Mouse (Mus musculus) hindbrain, embryonic 12.5 days (tissue): ENCODE measurements around the gene Mnx1. TPM values are rescaled to one million over a fixed set of nuclear protein-coding genes. Genes with fewer than 3 reads are reported as not detected.
A peak's percentile ranks its signal among the peaks of the same experiment; 100 is the strongest.

Source experiments
- ATAC-seq: fragments of 200-750 bp; cut with Nextera tagmentation; 2 replicates; pipeline ENCODE4 v1.8.0; 2017; ENCODE audit warnings: moderate TSS enrichment; ENCODE audit not compliant: low FRiP score
- H3K27ac ChIP-seq: fragments of 300-500 bp; sonication (generic); 2 replicates; pipeline ENCODE4 v1.5.1; 2016; ENCODE audit warnings: mild to moderate bottlenecking
- H3K27me3 ChIP-seq: fragments of 300-500 bp; sonication (generic); 2 replicates; pipeline ENCODE4 v1.6.1; 2016; ENCODE audit warnings: mild to moderate bottlenecking
- H3K36me3 ChIP-seq: fragments of 300-500 bp; sonication (generic); 2 replicates; pipeline ENCODE4 v1.6.1; 2016; ENCODE audit warnings: mild to moderate bottlenecking
- H3K4me1 ChIP-seq: fragments of 300-500 bp; sonication (generic); 2 replicates; pipeline ENCODE4 v1.6.1; 2016
- H3K4me2 ChIP-seq: fragments of 300-500 bp; sonication (generic); replicated peaks from 2 replicates; pipeline ENCODE4 v1.6.1; 2016; ENCODE audit warnings: mild to moderate bottlenecking
- H3K4me3 ChIP-seq: fragments of 300-500 bp; sonication (generic); 2 replicates; pipeline ENCODE4 v1.5.1; 2016; ENCODE audit warnings: mild to moderate bottlenecking
- H3K9ac ChIP-seq: fragments of 300-500 bp; sonication (generic); 2 replicates; pipeline ENCODE4 v1.6.1; 2016; ENCODE audit warnings: mild to moderate bottlenecking, moderate library complexity
- H3K9me3 ChIP-seq: fragments of 300-500 bp; sonication (generic); replicated peaks from 2 replicates; pipeline ENCODE4 v1.6.1; 2016; ENCODE audit warnings: mild to moderate bottlenecking
- WGBS: fragments of 180-500 bp; shearing (Covaris S2); methylation state at CpG from one replicate; pipeline ENCODE4 v1.1.7; 2016; 5-methylcytosine and 5-hydroxymethylcytosine counted together
- polyA plus RNA-seq: library from polyadenylated mRNA; unstranded; fragments of >200 nt; fragmentation: Nextera tagmentation; extraction: Ambion mirVana; gene quantifications from 2 replicates; pipeline ENCODE4 v1.2.1, GENCODE M21; 2016

Mnx1 gene
- polyA plus RNA-seq, 1 experiment from 2014 or later, result 0.23 TPM

- no peak overlapping the region for H3K27ac ChIP-seq
- no peak overlapping the region for H3K4me2 ChIP-seq
- ATAC-seq, result no peak
- no peaks in the 10 kb centered on the region for H3K36me3 ChIP-seq
- H3K27me3 ChIP-seq, result peaks cover 99% of the 10 kb centered on the region
- H3K4me1 ChIP-seq, result peaks cover 14% of the 10 kb centered on the region
- H3K9ac ChIP-seq, result no peak overlapping the region
- H3K4me3 ChIP-seq, result no peak overlapping the region
- H3K9me3 ChIP-seq, result no peaks in the 10 kb centered on the region
- 0% methylated on average over 5 of the region's 5 CpGs for WGBS
Observed at GRCm38 (mm10) chr5:29475556-29475955, 2.7 kb downstream of the Mnx1 start.

DNA sequence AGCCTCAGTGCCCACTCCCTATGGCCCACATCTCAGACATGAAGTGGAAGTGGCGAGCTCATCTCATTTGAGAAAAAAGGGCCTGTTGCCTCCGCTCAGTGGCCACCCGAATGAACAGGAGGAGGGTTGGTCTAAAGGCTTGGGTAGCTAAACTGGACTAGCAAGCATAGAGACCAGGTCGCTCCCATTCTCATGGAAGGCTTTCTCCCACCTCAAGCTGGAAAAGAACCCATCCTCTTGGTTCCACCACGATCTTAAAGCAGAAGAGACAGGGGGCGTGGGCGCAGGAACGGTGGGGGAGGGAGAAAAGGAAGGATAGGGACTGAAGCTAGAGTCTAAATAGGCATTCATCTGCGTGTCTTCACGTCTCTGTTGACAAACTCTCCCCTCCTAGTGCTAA lies 3.2 kb downstream of the Mnx1 start:
- WGBS, result 2% methylated on average over 10 of the region's 10 CpGs
- ATAC-seq, result no peak
- Histone ChIP-seq H3K4me1 (peaks cover 14% of the 10 kb centered on the region), H3K4me3 (no peak overlapping the region), H3K36me3 (no peaks in the 10 kb centered on the region), H3K9ac (no peak overlapping the region), H3K4me2 (no peak overlapping the region), H3K27me3 (peaks cover 99% of the 10 kb centered on the region), H3K27ac (no peak overlapping the region), H3K9me3 (no peaks in the 10 kb centered on the region)

GRCm38 (mm10) chr5:29474246-29474960 lies 3.9 kb downstream of the Mnx1 start:
- no peak overlapping the region for H3K4me2 ChIP-seq
- under 1% methylated on average over 35 of the region's 35 CpGs for WGBS
- H3K27me3 ChIP-seq, result peaks cover 99% of the 10 kb centered on the region
- no peak for ATAC-seq
- no peak overlapping the region for H3K9ac ChIP-seq
- H3K4me1 ChIP-seq, result peaks cover 14% of the 10 kb centered on the region
- H3K27ac ChIP-seq, result no peak overlapping the region
- no peaks in the 10 kb centered on the region for H3K36me3 ChIP-seq
- no peak overlapping the region for H3K4me3 ChIP-seq
- H3K9me3 ChIP-seq, result no peaks in the 10 kb centered on the region

- Histone ChIP-seq H3K27ac (no peak overlapping the region), H3K4me3 (no peak overlapping the region), H3K9ac (no peak overlapping the region), H3K9me3 (no peaks in the 10 kb centered on the region), H3K4me2 (no peak overlapping the region), H3K36me3 (no peaks in the 10 kb centered on the region), H3K4me1 (peaks cover 14% of the 10 kb centered on the region), H3K27me3 (peaks cover 98% of the 10 kb centered on the region)
- under 1% methylated on average over 35 of the region's 35 CpGs for WGBS
- ATAC-seq, result no peak
Observed at GRCm38 (mm10) chr5:29473551-29474245, 4.6 kb downstream of the Mnx1 start.

DNA sequence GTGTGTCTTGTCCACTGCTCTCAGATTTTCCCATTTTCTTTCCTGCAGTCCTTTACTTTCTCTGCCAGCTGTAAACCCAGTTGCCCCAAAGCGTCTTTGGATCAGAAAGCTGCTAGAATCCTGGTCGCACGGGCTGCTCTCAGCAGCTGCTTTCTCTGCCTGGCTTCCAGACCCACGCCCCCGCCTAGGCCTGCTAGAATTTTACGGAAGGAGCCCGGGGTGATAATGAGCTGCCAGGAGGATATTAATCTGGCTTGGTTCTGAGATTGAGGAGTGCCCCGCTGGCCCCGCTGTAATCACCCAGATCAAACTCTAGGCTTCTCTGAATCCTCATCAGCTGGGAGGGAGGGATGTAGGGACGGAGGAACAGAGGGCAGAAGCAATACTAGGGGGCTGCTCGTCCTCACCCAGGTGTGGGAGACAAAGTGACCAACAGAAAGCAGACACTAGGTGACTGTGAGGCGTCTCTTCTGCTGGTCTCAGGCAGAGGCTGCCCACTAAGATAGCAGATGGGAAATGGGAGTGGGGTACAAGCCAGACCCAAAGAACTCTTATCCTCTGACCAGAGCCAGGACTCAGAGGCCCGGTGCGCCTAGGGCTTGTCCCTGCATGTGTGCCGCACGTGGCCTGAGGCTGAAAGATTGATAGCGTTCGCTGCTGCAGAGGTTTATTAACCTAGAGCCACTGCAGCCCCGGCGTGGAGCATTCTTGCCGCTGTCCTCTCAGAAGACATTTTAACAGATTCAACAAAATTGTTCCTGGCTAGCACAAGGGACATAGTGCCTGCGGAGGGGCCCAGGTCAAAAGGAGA lies 6.2 kb downstream of the Mnx1 start:
- Histone ChIP-seq H3K36me3 (no peaks in the 10 kb centered on the region), H3K27me3 (peaks cover 98% of the 10 kb centered on the region), H3K4me2 (no peak overlapping the region), H3K4me1 (peaks cover 9% of the 10 kb centered on the region; the same call in 1 of the 2 replicates), H3K9ac (no peak overlapping the region), H3K4me3 (no peak overlapping the region), H3K9me3 (no peaks in the 10 kb centered on the region), H3K27ac (no peak overlapping the region)
- no peak for ATAC-seq
- WGBS, result under 1% methylated on average over 22 of the region's 22 CpGs

DNA sequence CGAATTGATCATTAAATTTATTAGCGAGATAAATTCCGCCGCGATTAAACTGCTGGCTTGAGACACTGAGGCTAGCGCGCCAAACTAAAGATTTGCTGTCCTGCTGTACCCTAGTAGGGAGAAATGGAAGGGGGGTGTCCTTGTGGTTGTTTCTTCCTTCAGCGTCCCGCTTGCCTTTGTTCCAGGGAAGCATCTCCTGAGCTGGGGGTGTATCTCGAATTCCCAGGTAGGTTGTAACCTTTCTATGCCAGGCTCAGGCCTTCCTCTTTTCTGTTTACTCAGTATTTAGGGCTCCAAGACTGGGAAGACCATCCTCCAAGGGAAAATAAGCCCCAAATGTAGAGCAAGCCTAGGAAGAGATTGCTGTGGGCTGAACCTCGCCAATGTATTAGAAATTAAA lies 6.9 kb downstream of the Mnx1 start:
- Histone ChIP-seq H3K9ac (no peak overlapping the region), H3K4me2 (no peak overlapping the region), H3K27me3 (peaks cover 98% of the 10 kb centered on the region), H3K4me1 (peaks cover 9% of the 10 kb centered on the region; the same call in 1 of the 2 replicates), H3K27ac (no peak overlapping the region), H3K36me3 (no peaks in the 10 kb centered on the region), H3K4me3 (no peak overlapping the region), H3K9me3 (no peaks in the 10 kb centered on the region)
- WGBS, result 2% methylated on average over 11 of the region's 11 CpGs
- ATAC-seq, result no peak

DNA sequence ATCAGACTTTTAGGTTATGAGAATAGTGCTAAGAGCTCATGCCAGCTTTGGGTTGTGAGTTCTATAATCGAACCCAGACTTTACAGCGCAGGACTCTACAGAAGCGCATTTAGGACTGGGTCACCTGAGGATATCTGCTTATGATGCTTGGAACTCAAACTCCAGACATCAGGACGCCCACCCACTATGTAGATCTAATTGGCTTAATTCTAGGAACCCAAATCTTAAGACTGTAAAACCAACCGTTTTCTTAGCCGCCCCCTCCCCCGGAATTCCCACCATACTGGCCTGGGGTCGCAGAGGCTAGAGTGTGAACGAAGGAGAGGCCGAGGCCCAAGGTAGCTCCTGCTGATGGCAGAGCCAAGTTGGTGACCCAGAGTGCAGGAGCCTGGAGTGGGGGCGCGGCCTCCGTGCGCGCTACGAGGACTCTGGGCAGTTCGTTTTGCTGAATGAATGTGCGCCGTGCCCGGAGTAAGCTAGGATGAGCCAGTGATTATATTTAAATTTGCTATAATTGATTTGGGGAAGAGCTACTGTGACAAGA lies 7.3 kb downstream of the Mnx1 start:
- WGBS, result 2% methylated on average over 20 of the region's 20 CpGs
- Histone ChIP-seq H3K4me2 (no peak overlapping the region), H3K27me3 (peaks cover 98% of the 10 kb centered on the region), H3K4me1 (peaks cover 9% of the 10 kb centered on the region; the same call in 1 of the 2 replicates), H3K36me3 (no peaks in the 10 kb centered on the region), H3K27ac (no peak overlapping the region), H3K4me3 (no peak overlapping the region), H3K9me3 (no peaks in the 10 kb centered on the region), H3K9ac (no peak overlapping the region)
- ATAC-seq, result no peak

GRCm38 (mm10) chr5:29470271-29470670 lies 8.0 kb downstream of the Mnx1 start:
- Histone ChIP-seq H3K4me3 (no peak overlapping the region), H3K27me3 (peaks cover 98% of the 10 kb centered on the region), H3K9me3 (no peaks in the 10 kb centered on the region), H3K9ac (no peak overlapping the region), H3K4me2 (no peak overlapping the region), H3K4me1 (peaks cover 9% of the 10 kb centered on the region; the same call in 1 of the 2 replicates), H3K27ac (no peak overlapping the region), H3K36me3 (no peaks in the 10 kb centered on the region)
- WGBS, result 10% methylated on average over 5 of the region's 5 CpGs
- no peak for ATAC-seq

- ATAC-seq, result no peak
- Histone ChIP-seq H3K9ac (no peak overlapping the region), H3K4me1 (peaks cover 9% of the 10 kb centered on the region; the same call in 1 of the 2 replicates), H3K4me3 (no peak overlapping the region), H3K36me3 (no peaks in the 10 kb centered on the region), H3K27me3 (peaks cover 97% of the 10 kb centered on the region), H3K27ac (no peak overlapping the region), H3K9me3 (no peaks in the 10 kb centered on the region), H3K4me2 (no peak overlapping the region)
- WGBS, result 6% methylated on average over 4 of the region's 4 CpGs
Observed at GRCm38 (mm10) chr5:29469501-29469900, 8.8 kb downstream of the Mnx1 start.

GRCm38 (mm10) chr5:29468351-29469065 lies 9.8 kb downstream of the Mnx1 start:
- no peak for ATAC-seq
- 2% methylated on average over 17 of the region's 17 CpGs for WGBS
- Histone ChIP-seq H3K27ac (no peak overlapping the region), H3K4me2 (peak overlapping the region; percentile 48), H3K9ac (no peak overlapping the region), H3K9me3 (no peaks in the 10 kb centered on the region), H3K36me3 (no peaks in the 10 kb centered on the region), H3K4me1 (peaks cover 9% of the 10 kb centered on the region; the same call in 1 of the 2 replicates), H3K4me3 (peak overlapping the region; percentile 32), H3K27me3 (peaks cover 92% of the 10 kb centered on the region)

DNA sequence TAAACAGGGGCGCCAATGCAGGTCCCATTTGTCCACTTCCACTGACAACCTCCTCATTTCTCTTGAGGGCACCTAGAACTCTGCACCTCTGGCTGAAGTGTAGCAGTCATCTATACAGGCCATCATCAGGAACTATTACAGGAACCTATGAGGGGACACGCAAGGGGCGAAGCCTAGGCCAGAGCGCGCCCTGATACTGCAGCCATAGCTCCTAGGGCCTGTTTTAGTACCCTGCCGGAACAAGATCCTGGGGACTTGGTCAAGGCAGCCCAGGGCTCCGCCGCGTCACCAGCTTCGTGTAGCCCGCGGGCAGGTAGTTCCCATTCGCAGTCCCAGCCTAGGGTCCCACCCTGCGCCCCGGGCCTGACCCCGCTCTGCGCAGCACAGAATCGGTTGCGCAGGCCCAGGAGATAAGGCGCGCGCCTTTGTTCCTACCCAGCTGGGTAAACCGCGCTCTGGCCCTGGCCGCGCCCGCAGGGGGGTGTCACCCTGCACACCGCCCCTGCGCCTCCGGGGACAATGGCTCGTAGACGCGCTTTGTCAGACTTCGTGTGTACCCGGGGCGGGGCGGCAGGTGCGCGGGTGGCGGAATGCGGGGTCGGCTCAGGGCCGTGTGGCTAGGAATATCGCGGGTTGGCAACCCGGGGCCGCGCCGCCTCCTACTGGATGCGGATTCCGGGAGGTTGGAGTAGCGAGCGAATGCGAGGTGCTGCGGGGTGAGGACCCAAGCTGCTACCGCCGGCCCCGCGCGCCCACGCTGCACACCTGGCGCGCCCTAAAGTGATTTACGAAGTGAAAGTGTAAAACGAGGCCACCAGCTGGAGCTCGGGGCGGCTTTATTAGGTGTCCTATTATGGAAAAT lies 10.6 kb downstream of the Mnx1 start:
- 2% methylated on average over 67 of the region's 67 CpGs for WGBS
- H3K27ac ChIP-seq, result no peak overlapping the region

More for the DNA sequence above, 10.6 kb downstream of the Mnx1 start:
- Histone ChIP-seq H3K36me3 (no peaks in the 10 kb centered on the region), H3K9ac (no peak overlapping the region), H3K9me3 (no peaks in the 10 kb centered on the region), H3K4me2 (peak overlapping the region; percentile 48), H3K4me3 (peak overlapping the region; percentile 32), H3K4me1 (peaks cover 9% of the 10 kb centered on the region; the same call in 1 of the 2 replicates), H3K27me3 (peaks cover 90% of the 10 kb centered on the region)
- peak; percentile 29; the same call in 1 of the 2 replicates for ATAC-seq
